Mouse (Mus musculus) adrenal gland, postnatal 14 days (tissue): ENCODE results near the gene Rad51b. TPM values are rescaled to one million over a fixed set of nuclear protein-coding genes. Genes with fewer than 3 reads are reported as not detected.
A peak's percentile ranks its signal among the peaks of the same experiment; 100 is the strongest.

Experiments
- DNase-seq: peaks from one replicate; pipeline ENCODE4 v3.0.0; 2021; ENCODE audit warnings: mixed read lengths
- total RNA-seq: library from RNA; stranded (reverse); gene quantifications from 2 replicates; pipeline ENCODE4 v1.2.3, GENCODE M21; 2021

Gene Rad51b
- total RNA-seq, 1 experiment from 2014 or later: 1.6 TPM

DNA sequence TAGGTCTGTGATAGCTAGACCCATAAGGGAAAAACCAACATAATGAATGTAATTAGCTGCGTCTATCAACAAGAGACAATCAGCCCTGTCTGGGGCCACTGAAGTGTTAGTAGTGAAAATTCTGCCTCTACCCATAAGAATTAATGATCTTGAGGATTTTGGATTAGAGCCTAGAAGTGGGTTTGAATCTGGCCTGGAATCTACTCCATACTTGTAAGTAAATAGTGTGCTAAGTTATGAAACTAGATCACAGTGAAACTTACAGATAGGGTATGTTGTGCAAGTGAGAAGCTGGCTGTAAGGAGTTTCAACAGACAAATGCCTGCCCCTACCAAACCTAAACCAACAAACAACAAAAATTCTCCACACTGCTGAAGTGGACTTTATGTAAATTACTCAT lies 83.1 kb downstream of the Rad51b start:
- no peak for DNase-seq

GRCm38 (mm10) chr12:79381489-79381888 lies 84.4 kb downstream of the Rad51b start:
- DNase-seq: no peak

DNA sequence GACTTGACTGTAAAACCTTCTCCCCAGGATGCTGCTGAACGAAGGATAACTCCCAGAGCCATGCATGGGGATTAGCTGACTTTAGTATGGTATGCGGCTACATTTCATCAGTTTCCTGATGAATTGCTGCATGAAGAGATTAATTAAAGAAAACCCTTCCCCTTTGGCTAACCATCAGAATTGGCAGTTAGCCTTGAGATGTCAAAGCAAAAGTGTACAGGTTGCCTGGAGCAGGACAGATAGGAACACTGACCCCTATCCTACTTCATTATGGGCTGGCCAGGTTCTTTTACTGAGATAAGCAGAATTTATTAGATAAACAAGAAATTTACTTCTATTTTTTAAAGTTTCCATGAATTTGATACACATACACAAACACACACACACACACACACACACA lies 85.3 kb downstream of the Rad51b start:
- no peak for DNase-seq

DNA sequence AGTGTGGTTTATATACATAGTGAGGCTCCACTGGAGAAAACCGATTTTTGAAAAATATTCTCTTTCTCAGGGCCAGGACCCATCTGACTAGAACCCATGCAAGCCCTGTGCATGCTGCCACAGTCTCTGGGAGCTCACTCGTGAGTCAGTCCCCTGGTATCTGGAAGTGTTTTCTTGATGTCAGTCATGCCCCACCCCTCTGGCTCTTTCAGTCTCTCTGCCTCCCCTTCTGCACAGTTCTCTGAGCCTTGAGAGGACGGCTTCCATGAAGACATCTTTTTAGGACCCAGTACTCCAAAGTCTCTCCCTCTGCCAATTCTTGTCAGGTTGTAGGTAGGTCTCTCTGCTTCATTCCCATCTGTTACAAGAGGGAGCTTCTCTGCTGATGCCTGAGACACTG lies 86.5 kb downstream of the Rad51b start:
- DNase-seq: peak; percentile 58

DNA sequence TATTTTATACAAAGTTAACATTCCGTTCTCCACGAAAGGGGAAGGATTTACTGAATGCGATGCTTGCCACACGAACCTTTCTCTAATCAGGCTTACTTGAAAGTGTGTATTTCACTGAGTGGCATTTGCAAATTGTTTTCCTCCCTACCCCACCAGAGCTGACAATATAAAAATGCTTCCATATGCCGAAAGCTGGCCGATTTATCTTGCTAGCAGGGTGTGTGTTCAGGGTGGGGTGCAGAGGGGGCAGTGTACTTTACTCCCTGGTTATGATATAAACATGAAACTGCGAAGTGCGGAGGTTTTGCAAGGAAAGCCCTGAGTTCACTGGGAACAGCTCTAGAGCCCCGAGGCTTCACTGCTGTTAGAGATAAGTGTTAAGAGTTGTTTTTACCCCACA lies 87.7 kb downstream of the Rad51b start:
- no peak for DNase-seq

DNA sequence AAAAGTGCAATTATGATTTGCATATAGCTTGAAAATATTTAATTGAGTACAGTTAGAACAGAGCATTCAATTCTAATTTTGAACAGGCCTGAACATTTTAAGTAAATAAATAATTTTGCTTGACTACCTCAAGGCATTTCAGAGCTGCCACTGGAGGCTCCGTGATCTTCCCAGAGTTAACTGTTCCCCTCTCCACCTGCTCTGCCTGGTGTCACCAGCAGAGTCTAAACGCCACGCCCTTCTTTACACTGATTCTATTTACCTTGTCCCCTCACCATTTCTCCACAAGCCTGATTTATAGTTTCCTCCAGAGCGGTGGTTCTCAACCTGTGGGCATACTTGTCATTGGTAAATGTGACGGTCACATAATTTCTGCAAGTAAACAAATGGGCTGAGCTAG lies 88.1 kb downstream of the Rad51b start:
- no peak for DNase-seq

DNA sequence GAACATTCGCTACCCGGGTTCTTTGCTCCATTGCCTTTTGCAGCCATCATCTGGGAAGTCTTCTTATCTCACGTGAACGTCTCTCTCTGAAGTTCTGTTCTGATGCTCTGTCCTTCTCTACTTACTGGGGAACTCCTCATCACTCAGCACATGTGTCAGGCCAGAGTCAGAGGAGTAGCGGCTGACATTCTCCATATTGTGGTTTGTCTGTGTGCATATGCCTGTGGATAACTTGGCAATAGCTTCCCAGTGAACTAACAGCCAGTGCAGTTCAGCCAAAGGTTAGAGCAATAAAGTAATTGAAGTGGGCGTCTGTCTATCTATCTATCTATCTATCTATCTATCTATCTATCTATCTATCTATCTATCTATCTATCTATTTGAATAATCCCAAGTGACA lies 90.8 kb downstream of the Rad51b start:
- no peak for DNase-seq

GRCm38 (mm10) chr12:79389251-79389650 lies 92.2 kb downstream of the Rad51b start:
- DNase-seq: no peak

GRCm38 (mm10) chr12:79389971-79390370 lies 92.9 kb downstream of the Rad51b start:
- DNase-seq: no peak

DNA sequence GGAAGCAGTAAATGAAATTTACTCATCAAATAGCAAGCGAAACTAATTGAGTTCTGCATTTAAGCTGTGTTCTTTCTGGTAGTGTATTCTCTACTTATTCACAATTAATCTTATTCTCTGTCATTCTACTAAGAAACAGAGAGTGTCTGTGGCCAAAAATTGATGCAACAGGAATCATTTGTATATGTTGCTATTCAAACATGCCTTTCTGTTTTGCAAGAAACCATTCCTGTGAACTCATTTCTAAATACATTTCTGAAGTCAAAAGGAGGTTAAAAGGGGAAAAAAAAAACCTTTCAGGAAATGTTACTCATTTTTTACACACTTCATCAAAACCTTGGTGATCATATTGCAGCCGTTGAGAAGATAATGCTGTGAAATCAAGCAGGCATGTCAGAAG lies 96.6 kb downstream of the Rad51b start:
- DNase-seq: no peak

- no peak for DNase-seq
Measured at GRCm38 (mm10) chr12:79403992-79404391, 106.9 kb downstream of the Rad51b start.

GRCm38 (mm10) chr12:79404494-79404893 lies 107.4 kb downstream of the Rad51b start:
- no peak for DNase-seq

DNA sequence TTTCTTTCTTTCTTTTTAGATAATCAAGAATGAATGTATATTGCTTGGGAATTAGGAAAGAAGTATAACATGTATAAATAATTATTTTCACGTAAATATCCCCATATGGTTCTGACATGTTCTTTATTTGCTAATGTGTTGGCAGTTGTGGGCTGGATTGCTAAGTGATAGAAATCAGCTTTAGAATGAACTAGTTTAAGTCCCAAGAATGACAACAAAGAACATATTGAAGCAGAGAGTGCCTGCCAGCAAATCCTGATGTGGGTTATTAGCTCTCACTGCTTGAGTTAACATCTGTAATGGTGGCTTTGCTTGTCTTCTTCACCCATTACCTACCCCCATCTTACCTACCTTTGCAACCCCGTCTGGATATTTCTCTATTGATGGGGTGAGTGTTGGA lies 111.6 kb downstream of the Rad51b start:
- no peak for DNase-seq

GRCm38 (mm10) chr12:79409126-79409860 lies 112.2 kb downstream of the Rad51b start:
- no peak for DNase-seq

- DNase-seq: no peak
Measured at GRCm38 (mm10) chr12:79412894-79413507, 115.9 kb downstream of the Rad51b start.

GRCm38 (mm10) chr12:79417360-79417759 lies 120.3 kb downstream of the Rad51b start:
- DNase-seq: no peak

- DNase-seq: no peak
Measured at GRCm38 (mm10) chr12:79420605-79421004, 123.5 kb downstream of the Rad51b start.

GRCm38 (mm10) chr12:79429507-79430291 lies 132.6 kb downstream of the Rad51b start:
- no peak for DNase-seq

- DNase-seq: no peak
Measured at GRCm38 (mm10) chr12:79431138-79431537, 134.1 kb downstream of the Rad51b start.

- no peak for DNase-seq
Measured at GRCm38 (mm10) chr12:79433724-79434442, 136.8 kb downstream of the Rad51b start.

GRCm38 (mm10) chr12:79435474-79435873 lies 138.4 kb downstream of the Rad51b start:
- no peak for DNase-seq

- no peak for DNase-seq
Measured at GRCm38 (mm10) chr12:79436035-79436434, 139.0 kb downstream of the Rad51b start.

- no peak for DNase-seq
Measured at GRCm38 (mm10) chr12:79436892-79437291, 139.8 kb downstream of the Rad51b start.
